38 mouse cellular contexts compared by ENCODE assay signal in the genomic region with DNA sequence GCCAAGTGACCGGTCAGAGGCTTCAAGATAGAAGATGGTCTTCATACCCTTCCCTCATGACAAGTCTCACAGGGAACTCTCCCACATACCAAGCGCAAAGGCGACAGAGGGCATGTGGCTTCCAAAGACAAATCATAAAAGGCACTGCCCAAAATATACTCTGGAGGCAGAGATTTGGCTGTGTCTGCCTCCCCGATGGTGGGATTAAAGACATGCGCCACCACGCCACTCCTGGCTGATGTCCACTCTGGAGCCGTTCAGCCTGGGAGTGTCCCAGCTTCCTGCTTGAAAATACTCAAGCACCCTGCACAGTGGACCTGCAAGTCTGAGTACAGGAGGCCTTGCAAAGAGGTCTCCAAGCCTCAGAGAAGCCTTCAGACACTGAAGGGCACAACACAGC. TPM values are rescaled to one million over a fixed set of nuclear protein-coding genes. Genes with fewer than 3 reads are reported as not detected.
DNase-seq lines count a peak whose midpoint lies in the region; ATAC-seq and TF ChIP-seq lines count a peak whose summit lies in the region.
"Had no signal": no experiment of that assay in that cellular context is flagged by ENCODE, and none has a peak within 500 bp of the region (broad histone marks: within the 10 kb centered on the region; RNA-seq: fewer than 3 reads in every experiment).

No protein-coding gene starts in this region.

- TF ChIP-seq POLR2A in cerebellum, adult 2 months (IDR thresholded peaks at IDR 0.05; ENCODE audit: borderline replicate concordance, insufficient read depth, low read length), result no peak

- TF ChIP-seq CTCF in cerebellum, adult 2 months (IDR thresholded peaks at IDR 0.05; ENCODE audit: borderline replicate concordance, insufficient read depth, low read depth, low read length), result no peak
- TF ChIP-seq CTCF in hindbrain, postnatal 0 days (IDR thresholded peaks at IDR 0.05; ENCODE audit: low read depth), result no peak

- ATAC-seq in embryonic facial prominence, embryonic 12.5 days (ENCODE audit: insufficient number of reproducible peaks, insufficient read depth, low FRiP score, low TSS enrichment), result no peak
- no peak for ATAC-seq in hindbrain, postnatal 0 days
- no peak for ATAC-seq in hindbrain, embryonic 11.5 days (ENCODE audit: low FRiP score)
- ATAC-seq in midbrain, embryonic 16.5 days, result no peak
- ATAC-seq in midbrain, embryonic 11.5 days (ENCODE audit: low FRiP score), result no peak
- ATAC-seq: activated CD4-positive, CD25-positive, alpha-beta regulatory T cell, adult 4 months; intestine, postnatal 0 days had no signal

- no peak overlapping the region for H3K4me2 ChIP-seq in embryonic facial prominence, embryonic 12.5 days (replicated peaks)
- H3K4me2 ChIP-seq in hindbrain, postnatal 0 days (ENCODE audit: low read depth, low read length), result no peak overlapping the region
- H3K4me2 ChIP-seq in hindbrain, embryonic 11.5 days (replicated peaks; ENCODE audit: low read depth, low read length), result no peak overlapping the region
- no peak overlapping the region for H3K4me2 ChIP-seq in midbrain, embryonic 16.5 days (ENCODE audit: low read length)
- no peak overlapping the region for H3K4me2 ChIP-seq in midbrain, embryonic 11.5 days
- H3K4me2 ChIP-seq: heart, embryonic 12.5 days; limb, embryonic 13.5 days; liver, embryonic 11.5 days; lung, embryonic 15.5 days; midbrain, embryonic 12.5 days; stomach, embryonic 15.5 days had no signal

- H3K27me3 ChIP-seq in cerebellum, adult 2 months (ENCODE audit: control insufficient read depth, insufficient read depth, low read length), result no peaks in the 10 kb centered on the region
- H3K27me3 ChIP-seq in embryonic facial prominence, embryonic 12.5 days, result no peaks in the 10 kb centered on the region
- 0 out of 2 replicates have a peak, but pooled peaks cover 2% of the 10 kb centered on the region for H3K27me3 ChIP-seq in embryonic facial prominence, embryonic 10.5 days (replicated peaks; ENCODE audit: low read depth, poor library complexity, severe bottlenecking)
- no peaks in the 10 kb centered on the region for H3K27me3 ChIP-seq in hindbrain, postnatal 0 days (ENCODE audit: insufficient read depth, low read length)
- no peaks in the 10 kb centered on the region for H3K27me3 ChIP-seq in hindbrain, embryonic 11.5 days (ENCODE audit: control insufficient read depth, insufficient read depth, low read length)
- H3K27me3 ChIP-seq in midbrain, embryonic 16.5 days (ENCODE audit: control insufficient read depth, insufficient read depth, low read depth, low read length), result no peaks in the 10 kb centered on the region
- H3K27me3 ChIP-seq in midbrain, embryonic 11.5 days (ENCODE audit: control insufficient read depth, insufficient read depth, low read length), result no peaks in the 10 kb centered on the region
- H3K27me3 ChIP-seq: limb, embryonic 13.5 days; lung, embryonic 15.5 days; stomach, embryonic 15.5 days had no signal

- H3K4me3 ChIP-seq in cerebellum, adult 2 months (replicated peaks; ENCODE audit: insufficient read depth, low read depth, low read length), result no peak overlapping the region
- H3K4me3 ChIP-seq in embryonic facial prominence, embryonic 12.5 days, result no peak overlapping the region
- H3K4me3 ChIP-seq in embryonic facial prominence, embryonic 10.5 days, result no peak overlapping the region
- no peak overlapping the region for H3K4me3 ChIP-seq in hindbrain, postnatal 0 days (ENCODE audit: low read length)
- H3K4me3 ChIP-seq in hindbrain, embryonic 11.5 days (ENCODE audit: low read depth, low read length), result no peak overlapping the region
- H3K4me3 ChIP-seq in midbrain, embryonic 16.5 days (ENCODE audit: low read depth, low read length), result no peak overlapping the region
- H3K4me3 ChIP-seq in midbrain, embryonic 11.5 days (ENCODE audit: low read depth, low read length), result no peak overlapping the region
- H3K4me3 ChIP-seq: heart, adult 2 months; heart, embryonic 12.5 days; limb, embryonic 13.5 days; lung, embryonic 15.5 days; midbrain, embryonic 12.5 days; myocyte; stomach, embryonic 15.5 days had no signal

- H3K9ac ChIP-seq in embryonic facial prominence, embryonic 12.5 days, result 0 out of 2 replicates have a peak overlapping the region, but pooled peaks have one; percentile 3
- no peak overlapping the region for H3K9ac ChIP-seq in hindbrain, postnatal 0 days (replicated peaks; ENCODE audit: low read length)
- no peak overlapping the region for H3K9ac ChIP-seq in hindbrain, embryonic 11.5 days (ENCODE audit: low read depth, low read length)
- 0 out of 2 replicates have a peak overlapping the region, but pooled peaks have one; percentile 10 for H3K9ac ChIP-seq in midbrain, embryonic 16.5 days (ENCODE audit: low read depth, low read length)
- H3K9ac ChIP-seq in midbrain, embryonic 11.5 days (ENCODE audit: low read length), result no peak overlapping the region
- H3K9ac ChIP-seq: forebrain, postnatal 0 days; heart, embryonic 12.5 days; limb, embryonic 13.5 days; lung, embryonic 15.5 days; midbrain, embryonic 12.5 days; stomach, embryonic 15.5 days had no signal

- WGBS in cerebellum, adult 2 months, result 28% methylated on average over 7 of the region's 7 CpGs
- 86% methylated on average over 7 of the region's 7 CpGs for WGBS in embryonic facial prominence, embryonic 12.5 days
- 90% methylated on average over 7 of the region's 7 CpGs for WGBS in embryonic facial prominence, embryonic 10.5 days
- 85% methylated on average over 7 of the region's 7 CpGs for WGBS in hindbrain, postnatal 0 days
- 91% methylated on average over 7 of the region's 7 CpGs for WGBS in hindbrain, embryonic 11.5 days
- 91% methylated on average over 7 of the region's 7 CpGs for WGBS in midbrain, embryonic 16.5 days
- 83% methylated on average over 7 of the region's 7 CpGs for WGBS in midbrain, embryonic 11.5 days

- no peaks in the 10 kb centered on the region for H3K9me3 ChIP-seq in embryonic facial prominence, embryonic 12.5 days
- no peaks in the 10 kb centered on the region for H3K9me3 ChIP-seq in embryonic facial prominence, embryonic 10.5 days
- H3K9me3 ChIP-seq in hindbrain, postnatal 0 days (ENCODE audit: low read length), result no peaks in the 10 kb centered on the region
- H3K9me3 ChIP-seq in hindbrain, embryonic 11.5 days (ENCODE audit: control insufficient read depth, low read length), result no peaks in the 10 kb centered on the region
- no peaks in the 10 kb centered on the region for H3K9me3 ChIP-seq in midbrain, embryonic 16.5 days (replicated peaks; ENCODE audit: control insufficient read depth, low read length, poor library complexity, severe bottlenecking)
- no peaks in the 10 kb centered on the region for H3K9me3 ChIP-seq in midbrain, embryonic 11.5 days (ENCODE audit: control insufficient read depth, low read length)
- H3K9me3 ChIP-seq: heart, embryonic 12.5 days; limb, embryonic 13.5 days; lung, embryonic 15.5 days; midbrain, embryonic 12.5 days; stomach, embryonic 15.5 days had no signal

- peak overlapping the region; percentile 83 for H3K27ac ChIP-seq in cerebellum, adult 2 months (ENCODE audit: insufficient read depth, low read length)
- no peak overlapping the region for H3K27ac ChIP-seq in embryonic facial prominence, embryonic 12.5 days
- no peak overlapping the region for H3K27ac ChIP-seq in embryonic facial prominence, embryonic 10.5 days (replicated peaks)
- peak overlapping the region; percentile 21; the same call in 1 of the 2 replicates for H3K27ac ChIP-seq in hindbrain, postnatal 0 days
- H3K27ac ChIP-seq in hindbrain, embryonic 11.5 days (ENCODE audit: low read depth, low read length), result no peak overlapping the region
- peak overlapping the region; percentile 43 for H3K27ac ChIP-seq in midbrain, embryonic 16.5 days (ENCODE audit: low read length)
- no peak overlapping the region for H3K27ac ChIP-seq in midbrain, embryonic 11.5 days (ENCODE audit: low read depth, low read length)
- H3K27ac ChIP-seq: heart, adult 2 months; limb, embryonic 13.5 days; lung, embryonic 15.5 days; midbrain, embryonic 12.5 days; stomach, embryonic 15.5 days had no signal

- H3K4me1 ChIP-seq in cerebellum, adult 2 months (ENCODE audit: control insufficient read depth, insufficient read depth, low read length), result peaks cover 26% of the 10 kb centered on the region
- 0 out of 2 replicates have a peak, but pooled peaks cover 4% of the 10 kb centered on the region for H3K4me1 ChIP-seq in embryonic facial prominence, embryonic 12.5 days
- H3K4me1 ChIP-seq in embryonic facial prominence, embryonic 10.5 days, result peaks cover 39% of the 10 kb centered on the region
- no peaks in the 10 kb centered on the region for H3K4me1 ChIP-seq in hindbrain, postnatal 0 days (ENCODE audit: insufficient read depth, low read length)
- no peaks in the 10 kb centered on the region for H3K4me1 ChIP-seq in hindbrain, embryonic 11.5 days (replicated peaks; ENCODE audit: control insufficient read depth, insufficient read depth, low read length)
- peaks cover 17% of the 10 kb centered on the region for H3K4me1 ChIP-seq in midbrain, embryonic 16.5 days (ENCODE audit: control insufficient read depth, insufficient read depth, low read length)
- peaks cover 12% of the 10 kb centered on the region for H3K4me1 ChIP-seq in midbrain, embryonic 11.5 days (ENCODE audit: control insufficient read depth, insufficient read depth, low read length)

- H3K36me3 ChIP-seq in embryonic facial prominence, embryonic 12.5 days, result no peaks in the 10 kb centered on the region
- H3K36me3 ChIP-seq in embryonic facial prominence, embryonic 10.5 days (replicated peaks), result no peaks in the 10 kb centered on the region
- H3K36me3 ChIP-seq in hindbrain, postnatal 0 days (ENCODE audit: insufficient read depth, low read length), result no peaks in the 10 kb centered on the region
- H3K36me3 ChIP-seq in hindbrain, embryonic 11.5 days (ENCODE audit: control insufficient read depth, insufficient read depth, low read length), result no peaks in the 10 kb centered on the region
- no peaks in the 10 kb centered on the region for H3K36me3 ChIP-seq in midbrain, embryonic 16.5 days (ENCODE audit: control insufficient read depth, insufficient read depth, low read length)
- no peaks in the 10 kb centered on the region for H3K36me3 ChIP-seq in midbrain, embryonic 11.5 days (ENCODE audit: control insufficient read depth, insufficient read depth, low read length)
- H3K36me3 ChIP-seq: heart, embryonic 12.5 days; limb, embryonic 13.5 days; lung, embryonic 15.5 days; midbrain, embryonic 12.5 days; stomach, embryonic 15.5 days had no signal

- peak; percentile 39 to 47 for DNase-seq in cerebellum, adult 2 months
- DNase-seq in cerebellum, adult 8-10 months, result no peak
- no peak for DNase-seq in embryonic facial prominence, embryonic 10.5 days (ENCODE audit: low spot score)
- no peak for DNase-seq in hindbrain, postnatal 0 days (ENCODE audit: low spot score)
- no peak for DNase-seq in hindbrain, embryonic 11.5 days (ENCODE audit: low spot score)
- no peak for DNase-seq in midbrain, embryonic 11.5 days (ENCODE audit: low spot score, missing footprints)
- DNase-seq: adrenal gland, adult 8-10 months; heart, adult 2 months; heart, postnatal 4 days; kidney, adult 9 months; kidney, postnatal 10 days; layer of hippocampus, adult 9-11 months had no signal

RNA-seq across cellular contexts. Expression of a gene that starts 4.4 kb away (rescaled TPM):
- 15.3 and 16.1 TPM in 2 replicates for polyA plus RNA-seq in cerebellum, adult 2 months (2012; rRNA removed)
- polyA plus RNA-seq in embryonic facial prominence, embryonic 12.5 days (2016; fragmentation: Nextera tagmentation; extraction: Ambion mirVana), result 4.9 and 5.1 TPM in 2 replicates
- polyA plus RNA-seq in embryonic facial prominence, embryonic 10.5 days (2016; fragmentation: Nextera tagmentation; extraction: Ambion mirVana), result 3.6 and 4.0 TPM in 2 replicates
- total RNA-seq in hindbrain, postnatal 0 days (2014; rRNA removed), result 11.7 and 12.0 TPM in 2 replicates
- polyA plus RNA-seq in hindbrain, postnatal 0 days (2015; fragmentation: Nextera tagmentation; extraction: Ambion mirVana), result 8.6 and 8.7 TPM in 2 replicates
- 3.3 and 3.8 TPM in 2 replicates for polyA plus RNA-seq in hindbrain, embryonic 11.5 days (2014; fragmentation: Nextera tagmentation; extraction: Ambion mirVana)
- 9.4 and 10.9 TPM in 2 replicates for polyA plus RNA-seq in midbrain, embryonic 16.5 days (2015; fragmentation: Nextera tagmentation; extraction: Ambion mirVana)
- 3.3 TPM in 2 replicates for polyA plus RNA-seq in midbrain, embryonic 11.5 days (2014; fragmentation: Nextera tagmentation; extraction: Ambion mirVana)

RNA-seq across cellular contexts. Expression of a gene that starts 6.6 kb away (rescaled TPM):
- 0.29 and 0.39 TPM in 2 replicates for polyA plus RNA-seq in cerebellum, adult 2 months (2012; rRNA removed)
- not detected in 2 replicates for polyA plus RNA-seq in embryonic facial prominence, embryonic 12.5 days (2016; fragmentation: Nextera tagmentation; extraction: Ambion mirVana)
- not detected in 2 replicates for polyA plus RNA-seq in embryonic facial prominence, embryonic 10.5 days (2016; fragmentation: Nextera tagmentation; extraction: Ambion mirVana)
- not detected in 2 replicates for total RNA-seq in hindbrain, postnatal 0 days (2014; rRNA removed)
- not detected in 2 replicates for polyA plus RNA-seq in hindbrain, postnatal 0 days (2015; fragmentation: Nextera tagmentation; extraction: Ambion mirVana)
- not detected in 2 replicates for polyA plus RNA-seq in hindbrain, embryonic 11.5 days (2014; fragmentation: Nextera tagmentation; extraction: Ambion mirVana)
- not detected in 2 replicates for polyA plus RNA-seq in midbrain, embryonic 16.5 days (2015; fragmentation: Nextera tagmentation; extraction: Ambion mirVana)
- polyA plus RNA-seq in midbrain, embryonic 11.5 days (2014; fragmentation: Nextera tagmentation; extraction: Ambion mirVana), result not detected in 2 replicates
- total RNA-seq: adrenal gland, adult 8-10 months; adrenal gland, postnatal 4 days; CH12.LX; ES-E14; forebrain, postnatal 0 days; gastrocnemius, adult 8-10 months; gastrocnemius, postnatal 4 days; heart, adult 2 months; heart, postnatal 4 days; left cerebral cortex, adult 18-20 months; left cerebral cortex, postnatal 36 days; megakaryocyte progenitor cell, adult 5-6 weeks; neutrophil, adult 5-6 weeks had no signal
- polyA plus RNA-seq: activated CD4-positive, CD25-positive, alpha-beta regulatory T cell, adult 4 months; C2C12; cortical plate, adult 2 months; forebrain, postnatal 0 days; heart, adult 2 months; heart, embryonic 12.5 days; heart, postnatal 0 days; intestine, postnatal 0 days; large intestine, adult 2 months; limb, embryonic 13.5 days; liver, embryonic 11.5 days; liver, embryonic 16.5 days; lung, embryonic 15.5 days; midbrain, embryonic 12.5 days; myocyte; stomach, embryonic 15.5 days had no signal

RNA-seq across cellular contexts. Expression of a gene that starts 41.1 kb away (rescaled TPM):
- 43.5 and 47.5 TPM in 2 replicates for polyA plus RNA-seq in cerebellum, adult 2 months (2012; rRNA removed)
- 87.8 and 88.3 TPM in 2 replicates for polyA plus RNA-seq in embryonic facial prominence, embryonic 12.5 days (2016; fragmentation: Nextera tagmentation; extraction: Ambion mirVana)
- polyA plus RNA-seq in embryonic facial prominence, embryonic 10.5 days (2016; fragmentation: Nextera tagmentation; extraction: Ambion mirVana), result 79.0 and 80.9 TPM in 2 replicates
- total RNA-seq in hindbrain, postnatal 0 days (2014; rRNA removed), result 34.7 and 45.6 TPM in 2 replicates
- 24.8 and 26.4 TPM in 2 replicates for polyA plus RNA-seq in hindbrain, postnatal 0 days (2015; fragmentation: Nextera tagmentation; extraction: Ambion mirVana)
- polyA plus RNA-seq in hindbrain, embryonic 11.5 days (2014; fragmentation: Nextera tagmentation; extraction: Ambion mirVana), result 45.1 and 51.1 TPM in 2 replicates
- 39.8 and 47.5 TPM in 2 replicates for polyA plus RNA-seq in midbrain, embryonic 16.5 days (2015; fragmentation: Nextera tagmentation; extraction: Ambion mirVana)
- polyA plus RNA-seq in midbrain, embryonic 11.5 days (2014; fragmentation: Nextera tagmentation; extraction: Ambion mirVana), result 49.6 and 55.2 TPM in 2 replicates

RNA-seq across cellular contexts. Expression of a gene that starts 41.4 kb away (rescaled TPM):
- polyA plus RNA-seq in cerebellum, adult 2 months (2012; rRNA removed), result 302 and 362 TPM in 2 replicates
- 109 and 111 TPM in 2 replicates for polyA plus RNA-seq in embryonic facial prominence, embryonic 12.5 days (2016; fragmentation: Nextera tagmentation; extraction: Ambion mirVana)
- polyA plus RNA-seq in embryonic facial prominence, embryonic 10.5 days (2016; fragmentation: Nextera tagmentation; extraction: Ambion mirVana), result 99.7 and 103 TPM in 2 replicates
- 53.5 and 77.9 TPM in 2 replicates for total RNA-seq in hindbrain, postnatal 0 days (2014; rRNA removed)
- polyA plus RNA-seq in hindbrain, postnatal 0 days (2015; fragmentation: Nextera tagmentation; extraction: Ambion mirVana), result 111 and 122 TPM in 2 replicates
- 108 TPM in 2 replicates for polyA plus RNA-seq in hindbrain, embryonic 11.5 days (2014; fragmentation: Nextera tagmentation; extraction: Ambion mirVana)
- 77.8 and 84.5 TPM in 2 replicates for polyA plus RNA-seq in midbrain, embryonic 16.5 days (2015; fragmentation: Nextera tagmentation; extraction: Ambion mirVana)
- polyA plus RNA-seq in midbrain, embryonic 11.5 days (2014; fragmentation: Nextera tagmentation; extraction: Ambion mirVana), result 117 and 121 TPM in 2 replicates

Comparison
In these comparisons a context has a peak if more than half of its experiments do, and no peak if none do; other contexts are left out.
1. DNase-seq: peak in cerebellum, adult 2 months (2 of 2); none in cerebellum, adult 8-10 months (single experiment), embryonic facial prominence, embryonic 10.5 days (single experiment), hindbrain, postnatal 0 days (single experiment), hindbrain, embryonic 11.5 days (single experiment) and midbrain, embryonic 11.5 days (single experiment).
2. H3K27ac ChIP-seq: peak in cerebellum, adult 2 months (single experiment), hindbrain, postnatal 0 days (single experiment) and midbrain, embryonic 16.5 days (single experiment); none in embryonic facial prominence, embryonic 12.5 days (single experiment), embryonic facial prominence, embryonic 10.5 days (single experiment), hindbrain, embryonic 11.5 days (single experiment) and midbrain, embryonic 11.5 days (single experiment).
3. H3K9ac ChIP-seq: peak in embryonic facial prominence, embryonic 12.5 days (single experiment) and midbrain, embryonic 16.5 days (single experiment); none in hindbrain, postnatal 0 days (single experiment), hindbrain, embryonic 11.5 days (single experiment) and midbrain, embryonic 11.5 days (single experiment).